Mouse (Mus musculus) bone marrow macrophage, adult 2 months (primary cell): ENCODE results near the gene Ppfia4.

Experiments used
- CTCF ChIP-seq: IDR thresholded peaks from 2 replicates; pipeline ENCODE4 v1.5.1; 2012; ENCODE audit warnings: low read depth, mild to moderate bottlenecking, low read length, moderate library complexity
- POLR2A ChIP-seq: IDR thresholded peaks from 2 replicates; pipeline ENCODE4 v1.6.1; 2012; ENCODE audit warnings: mild to moderate bottlenecking, low read depth, low read length, borderline replicate concordance

DNA sequence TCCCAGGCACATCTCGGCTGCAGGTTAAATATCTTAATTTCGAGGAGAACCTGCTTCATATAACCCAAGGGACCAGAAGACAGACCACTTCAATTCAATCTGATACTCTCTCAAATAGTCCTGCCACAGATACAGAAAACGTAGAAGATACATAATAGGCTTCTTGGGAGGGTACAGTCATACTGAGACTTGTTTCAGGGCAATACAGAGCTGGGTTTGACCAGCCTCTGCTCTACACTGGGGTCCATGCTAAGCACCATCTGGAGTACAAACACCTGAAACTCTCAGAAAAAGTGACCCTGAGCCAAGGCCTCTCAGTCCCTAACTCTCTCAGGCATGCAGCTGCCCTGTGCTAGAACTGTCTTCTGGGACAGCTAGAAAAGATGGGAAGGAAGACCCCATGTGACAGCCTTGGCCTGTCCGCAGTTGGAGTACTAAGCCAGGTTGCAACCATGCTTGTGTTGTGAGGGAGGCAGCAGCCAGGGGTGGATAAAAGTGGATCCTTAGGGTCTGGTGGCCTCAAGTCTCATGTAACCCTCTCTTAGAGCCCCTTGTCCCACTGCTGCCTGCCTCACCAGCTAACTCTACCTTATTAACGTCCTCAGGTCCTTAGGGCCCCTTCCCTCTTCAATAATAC lies 9.0 kb upstream of the Ppfia4 start:
- TF ChIP-seq CTCF (no peak), POLR2A (no peak)
